Mouse (Mus musculus): ENCODE results near the gene Xxylt1.
A peak's percentile ranks its signal among the peaks of the same experiment; 100 is the strongest.

Gene Xxylt1

GRCm38 (mm10) chr16:31024221-31024620, 57.0 kb downstream of the Xxylt1 start:
- DNase-seq (ENCODE audit: low spot score in 2 of 2), result no peak

- DNase-seq (ENCODE audit: low spot score in 2 of 2), result no peak
Observed at GRCm38 (mm10) chr16:31023803-31024202, 57.4 kb downstream of the Xxylt1 start.

DNA sequence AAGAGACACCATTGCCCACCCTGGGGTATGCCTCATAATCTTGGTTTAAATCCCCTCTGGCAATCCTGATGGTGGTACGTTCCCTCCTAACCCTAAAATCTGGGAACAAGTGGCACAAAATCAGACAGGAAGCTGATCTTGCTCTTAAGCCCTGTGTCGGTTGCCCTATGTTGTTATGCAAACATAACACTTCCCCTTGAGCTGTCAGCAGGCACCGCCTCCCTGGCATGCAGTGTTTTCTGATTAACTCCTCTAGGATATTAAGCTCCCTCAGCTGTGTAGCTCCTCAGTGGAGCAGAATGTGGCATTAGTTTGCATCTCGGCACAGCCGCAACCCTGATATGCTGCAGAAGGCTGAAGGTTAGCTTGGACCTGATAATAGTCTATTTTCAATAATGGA, 58.9 kb downstream of the Xxylt1 start:
- no peak for DNase-seq (ENCODE audit: low spot score in 2 of 2)

- DNase-seq (ENCODE audit: low spot score in 2 of 2), result no peak
Observed at GRCm38 (mm10) chr16:31019514-31019913, 61.7 kb downstream of the Xxylt1 start.

DNA sequence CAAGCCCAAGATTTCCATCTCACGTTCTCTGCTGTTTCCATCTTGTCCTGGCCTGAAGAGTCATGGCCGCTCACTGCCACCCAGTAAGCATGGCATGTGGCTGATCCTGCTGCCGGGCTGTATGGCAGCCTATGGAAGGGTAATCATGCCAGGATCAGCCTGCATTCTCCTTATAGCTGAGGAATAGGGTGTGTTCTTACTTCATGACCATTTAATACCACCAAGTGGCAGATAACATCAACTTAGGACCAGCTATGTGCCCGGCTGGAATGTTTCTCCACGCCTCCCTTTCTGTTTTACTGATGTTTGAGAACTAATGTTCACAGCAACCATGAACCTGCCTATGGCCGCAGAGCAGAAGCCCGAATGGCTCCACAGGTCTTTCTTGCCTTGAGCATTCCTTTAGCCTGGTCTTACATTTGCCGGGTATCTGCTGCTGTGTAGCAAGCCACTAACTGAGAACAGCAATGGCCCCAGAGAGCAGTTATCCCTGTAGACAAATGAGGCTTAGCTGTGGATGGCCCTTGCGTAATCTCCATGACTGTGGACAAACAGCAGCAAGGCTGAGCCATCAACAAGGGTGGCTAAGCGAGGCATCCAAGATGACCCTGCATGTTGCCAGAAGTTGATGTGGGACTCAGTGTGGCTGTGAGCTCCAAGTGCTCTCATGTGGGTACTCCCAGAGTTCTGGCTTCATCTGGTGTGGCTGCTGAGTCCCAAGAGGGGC, 63.4 kb downstream of the Xxylt1 start:
- no peak for DNase-seq (ENCODE audit: low spot score in 2 of 2)

DNA sequence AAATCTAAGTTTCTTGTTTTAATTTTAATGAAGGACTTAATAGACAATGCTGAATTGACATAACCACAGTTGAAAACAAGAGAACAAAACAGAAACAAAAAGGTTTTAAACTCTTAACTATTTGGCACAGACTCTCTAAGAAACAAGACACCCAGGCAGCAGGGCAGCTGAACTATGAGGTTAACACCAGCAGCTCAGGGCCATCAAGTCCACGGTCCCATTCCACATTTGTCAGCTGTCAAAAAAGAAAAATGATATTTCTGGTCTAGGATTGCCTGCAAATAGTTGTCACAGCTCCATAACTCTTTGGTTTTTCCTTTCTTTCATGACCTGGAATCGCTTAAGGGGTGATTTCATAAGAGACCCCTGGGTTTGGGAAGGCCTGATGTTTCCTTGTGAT, 64.6 kb downstream of the Xxylt1 start:
- DNase-seq (ENCODE audit: low spot score in 2 of 2), result no peak

- DNase-seq (ENCODE audit: low spot score in 2 of 2), result no peak
Observed at GRCm38 (mm10) chr16:31016169-31016568, 65.1 kb downstream of the Xxylt1 start.

GRCm38 (mm10) chr16:31015271-31015670, 66.0 kb downstream of the Xxylt1 start:
- no peak for DNase-seq (ENCODE audit: low spot score in 2 of 2)

DNA sequence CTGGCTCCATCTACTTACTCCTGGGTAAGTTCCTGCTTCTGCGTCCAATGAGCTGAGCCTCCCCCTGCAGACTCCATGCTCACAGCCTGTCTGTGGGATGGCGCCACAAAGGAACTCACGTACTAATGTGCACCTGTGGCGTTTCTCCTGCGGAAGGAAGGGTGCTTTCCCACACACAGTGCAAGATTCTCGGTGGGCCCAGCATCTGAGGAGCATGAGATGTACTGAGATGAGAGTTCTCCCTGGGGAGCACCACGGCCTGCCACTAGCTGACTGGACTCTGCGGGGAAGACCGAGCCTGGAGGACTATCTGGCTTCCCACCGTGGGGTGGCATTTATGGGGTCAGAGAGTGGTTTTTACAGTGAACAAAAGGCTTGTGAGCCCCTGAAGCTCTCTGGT, 69.0 kb downstream of the Xxylt1 start:
- no peak for DNase-seq (ENCODE audit: low spot score in 2 of 2)

- DNase-seq (ENCODE audit: low spot score in 2 of 2), result no peak
Observed at GRCm38 (mm10) chr16:31010443-31010842, 70.8 kb downstream of the Xxylt1 start.

- no peak for DNase-seq (ENCODE audit: low spot score in 2 of 2)
Observed at GRCm38 (mm10) chr16:31008326-31008725, 72.9 kb downstream of the Xxylt1 start.

DNA sequence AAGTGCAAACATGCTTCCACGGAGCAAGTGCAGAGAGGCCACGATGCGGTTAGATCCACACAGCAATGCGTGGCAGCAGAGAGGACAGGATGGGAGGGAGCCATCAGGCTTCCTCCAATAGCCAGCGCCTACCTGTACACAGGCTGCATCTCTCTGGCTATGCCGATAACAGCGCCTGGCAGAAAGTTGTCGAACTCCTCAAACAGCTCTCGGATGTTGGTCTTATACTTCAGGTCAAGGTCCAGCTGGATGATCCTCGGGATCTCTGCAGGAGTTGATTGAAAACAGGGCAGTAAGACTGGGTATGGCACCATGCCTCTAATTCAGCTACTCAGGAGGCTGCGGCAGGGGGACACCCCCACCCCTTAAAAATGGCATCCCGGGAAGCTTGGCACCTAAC, 73.7 kb downstream of the Xxylt1 start:
- DNase-seq (ENCODE audit: low spot score in 2 of 2), result no peak

DNA sequence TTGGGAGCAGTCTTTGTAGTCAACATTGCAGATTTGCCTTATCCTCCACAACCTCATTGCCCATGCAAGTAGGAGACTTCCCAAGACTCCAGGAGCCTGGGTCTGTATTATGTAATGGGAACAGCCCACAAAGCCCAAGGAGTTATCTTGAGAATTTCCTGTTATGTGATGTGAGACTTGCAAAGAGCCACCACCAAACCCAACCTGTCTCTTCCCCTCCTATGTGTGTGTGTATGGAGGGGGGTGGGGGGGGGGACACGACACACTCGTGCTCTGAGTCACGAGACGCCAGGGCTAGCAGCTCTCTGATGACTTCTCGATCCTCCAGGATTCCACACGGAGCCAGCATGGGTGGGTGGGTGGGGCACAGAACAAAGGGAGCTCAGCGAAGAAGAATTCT, 75.5 kb downstream of the Xxylt1 start:
- no peak for DNase-seq (ENCODE audit: low spot score in 2 of 2)

DNA sequence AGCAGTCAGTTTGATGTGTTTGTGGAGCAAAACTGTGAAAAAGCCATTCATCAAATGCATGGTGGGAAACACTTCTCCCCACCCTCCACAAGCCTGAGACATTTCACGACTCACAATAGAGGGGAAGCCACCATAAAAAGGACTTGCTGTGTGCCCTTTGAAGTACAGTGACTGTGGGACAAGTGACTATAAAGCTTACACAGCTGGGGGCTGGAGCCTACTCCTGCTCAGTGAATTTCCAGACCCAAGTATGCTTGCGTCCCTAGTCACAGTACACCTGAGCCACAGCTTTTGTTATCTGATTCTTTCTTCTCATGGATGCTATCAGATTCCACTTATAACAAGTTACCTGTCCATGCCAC, 76.9 kb downstream of the Xxylt1 start:
- no peak for DNase-seq (ENCODE audit: low spot score in 2 of 2)

- DNase-seq (ENCODE audit: low spot score in 2 of 2), result peak in 1 of 2 experiments; percentile 46
Observed at GRCm38 (mm10) chr16:31003592-31004320, 77.5 kb downstream of the Xxylt1 start.

DNA sequence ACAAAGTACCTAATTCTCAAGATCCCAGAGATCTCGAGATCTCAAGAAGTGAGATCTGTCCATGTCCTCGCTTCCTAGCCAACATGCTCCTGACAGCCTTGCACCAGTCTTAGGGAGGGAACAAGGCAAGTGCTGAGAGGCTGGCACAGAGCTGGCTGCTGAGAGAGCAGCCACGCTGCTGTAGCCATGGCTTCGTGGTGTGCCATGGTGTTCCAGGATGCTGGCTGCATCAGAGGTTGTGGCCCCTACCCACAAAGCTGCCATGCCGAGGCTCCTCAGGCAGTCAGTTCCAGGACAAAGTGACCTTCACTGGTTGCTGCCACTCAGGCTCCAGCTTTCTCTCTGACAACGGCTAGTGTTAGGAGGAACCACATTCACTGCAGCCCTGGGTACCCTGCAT, 78.3 kb downstream of the Xxylt1 start:
- DNase-seq (ENCODE audit: low spot score in 2 of 2), result no peak

DNA sequence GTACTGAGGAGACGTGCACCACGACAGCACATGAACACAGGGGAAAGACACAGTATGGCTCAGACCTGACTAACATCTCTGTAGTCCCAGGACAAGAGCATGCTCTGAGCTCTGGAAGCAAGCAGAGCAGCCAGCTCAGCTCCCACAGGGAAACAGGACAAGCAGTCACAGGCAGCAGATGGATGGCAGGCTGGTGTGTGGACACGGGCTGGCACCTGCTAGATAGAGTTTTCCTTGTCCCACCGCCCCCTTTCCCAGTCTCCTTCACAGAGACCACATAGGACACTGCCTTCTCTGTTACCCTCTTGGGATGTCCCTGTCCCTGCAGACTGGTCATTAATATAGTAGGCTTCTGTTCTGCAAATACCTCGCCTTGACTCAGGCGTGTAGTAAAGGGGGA, 79.1 kb downstream of the Xxylt1 start:
- no peak for DNase-seq (ENCODE audit: low spot score in 2 of 2)

GRCm38 (mm10) chr16:30998711-30999110, 82.5 kb downstream of the Xxylt1 start:
- DNase-seq (ENCODE audit: low spot score in 2 of 2), result no peak

GRCm38 (mm10) chr16:30998048-30998447, 83.2 kb downstream of the Xxylt1 start:
- DNase-seq (ENCODE audit: low spot score in 2 of 2), result no peak

DNA sequence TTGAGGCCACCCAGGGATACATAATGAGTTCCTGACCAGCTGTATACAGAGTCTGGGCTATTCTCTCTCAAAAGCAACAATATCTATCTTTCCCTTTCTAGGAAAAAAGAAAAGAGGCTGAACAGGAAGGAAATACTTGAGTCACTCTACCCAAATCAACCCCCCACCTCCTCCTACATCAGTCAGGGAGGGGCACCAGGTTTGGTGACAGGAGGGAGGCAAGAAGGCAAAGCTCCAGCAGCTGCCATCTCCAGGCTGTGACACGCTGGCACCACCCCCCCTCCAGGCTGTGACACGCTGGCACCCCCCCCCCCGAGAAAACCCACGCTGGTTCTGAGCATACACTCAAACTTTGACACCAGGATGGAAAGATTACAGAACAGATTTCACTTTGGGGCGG, 85.8 kb downstream of the Xxylt1 start:
- no peak for DNase-seq (ENCODE audit: low spot score in 2 of 2)

DNA sequence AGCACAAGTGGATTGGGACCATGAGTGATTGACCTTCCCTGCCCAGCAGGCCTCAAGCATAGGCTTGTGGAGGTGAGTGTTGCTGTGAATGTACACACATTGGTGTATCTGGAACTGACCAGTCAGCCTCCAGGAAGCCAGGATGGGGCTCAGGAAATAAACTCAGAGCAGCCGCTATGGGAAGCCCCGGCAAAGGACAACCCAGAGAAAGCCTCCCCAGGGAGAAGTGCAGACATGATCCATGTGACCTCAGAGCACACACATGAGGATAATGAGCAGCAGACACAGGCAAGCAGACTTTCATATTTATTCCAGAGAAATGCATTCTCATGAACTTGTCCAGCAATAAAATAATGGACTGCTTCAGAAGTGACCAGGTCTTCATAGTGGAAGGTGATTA, 86.4 kb downstream of the Xxylt1 start:
- DNase-seq (ENCODE audit: low spot score in 2 of 2), result no peak

GRCm38 (mm10) chr16:30994296-30994695, 86.9 kb downstream of the Xxylt1 start:
- DNase-seq (ENCODE audit: low spot score in 2 of 2), result no peak

DNA sequence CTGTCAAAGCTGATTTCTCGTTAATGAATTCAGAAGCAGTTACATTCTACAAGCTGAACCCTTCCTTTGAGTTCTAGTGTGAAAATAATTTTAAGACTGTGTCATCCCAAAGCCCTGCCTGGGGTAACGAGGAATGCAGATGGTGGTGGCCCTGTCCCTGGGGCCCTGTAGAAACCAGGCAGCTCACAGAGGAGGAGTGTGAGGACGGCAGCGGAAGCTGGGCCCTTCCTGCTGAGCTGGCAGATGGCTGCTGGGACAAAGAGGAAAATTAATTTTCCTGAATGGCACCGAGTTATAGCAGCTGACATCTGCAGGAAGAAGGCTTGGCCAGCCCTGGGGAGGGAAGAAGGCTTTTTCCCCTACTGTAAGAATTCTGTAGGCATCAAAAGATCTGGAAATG, 88.7 kb downstream of the Xxylt1 start:
- no peak for DNase-seq (ENCODE audit: low spot score in 2 of 2)

DNA sequence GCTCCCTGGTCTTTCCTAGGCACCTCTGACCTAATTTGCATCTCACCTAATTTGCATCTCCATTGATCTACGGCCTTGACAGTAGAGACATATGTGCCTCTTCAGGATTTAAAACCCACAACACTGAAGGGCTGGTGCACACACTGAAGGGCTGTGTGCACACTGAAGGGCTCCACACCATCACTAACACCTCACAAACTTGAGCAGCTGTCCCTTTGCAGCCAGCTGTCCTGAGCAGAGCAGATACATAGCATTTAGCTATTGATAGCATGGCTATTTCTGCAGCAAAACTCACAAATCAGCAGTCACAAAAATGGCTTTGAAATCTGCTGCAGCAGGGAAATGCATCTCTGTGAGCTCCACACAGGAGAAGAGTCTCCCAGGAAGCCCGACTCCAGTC, 90.6 kb downstream of the Xxylt1 start:
- DNase-seq (ENCODE audit: low spot score in 2 of 2), result no peak
